Mouse (Mus musculus): ENCODE measurements around the gene Krt87. TPM values are rescaled to one million over a fixed set of nuclear protein-coding genes. Genes with fewer than 3 reads are reported as not detected.

Gene Krt87
- polyA plus RNA-seq, 1 experiment from 2014 or later = 0.82 TPM

DNA sequence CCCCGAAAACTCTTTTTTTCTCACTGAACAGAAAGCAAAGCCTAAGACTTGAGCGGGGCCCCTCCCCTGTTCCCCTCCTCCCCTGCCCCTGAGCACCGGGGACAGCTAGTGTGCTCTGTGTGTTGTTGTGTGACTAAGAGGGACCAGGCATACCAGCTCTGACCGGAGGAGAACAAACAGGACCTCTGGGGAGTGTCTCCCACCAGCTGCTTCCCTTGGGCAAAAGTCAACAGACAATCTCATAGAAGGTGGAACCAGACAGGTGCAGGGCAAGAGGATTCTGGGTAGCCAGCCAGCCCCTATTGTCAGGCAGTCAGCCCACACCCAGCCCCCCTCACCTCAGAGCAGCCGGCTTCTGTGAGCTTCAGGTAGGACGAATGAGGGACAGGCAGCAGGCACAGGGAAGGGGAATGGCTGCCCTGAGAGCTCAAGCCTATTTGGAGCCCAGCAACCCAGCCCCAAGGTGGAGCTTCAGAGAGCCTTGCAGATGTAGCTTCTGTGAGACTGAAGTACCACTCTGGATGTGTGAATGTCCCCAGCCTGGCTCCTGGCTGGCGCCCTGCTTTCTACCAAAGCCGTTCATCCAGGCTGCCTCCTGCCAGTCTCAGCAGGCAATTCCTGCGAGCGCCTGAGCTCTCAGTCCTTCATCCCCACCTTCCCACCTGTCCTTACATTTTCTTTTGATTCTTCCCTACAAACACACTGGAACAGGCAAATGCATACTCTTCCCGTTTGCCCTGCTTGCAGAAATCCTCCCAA is 23.6 kb downstream of the Krt87 start:
- WGBS = 49% methylated on average over 11 of the region's 11 CpGs
- Histone ChIP-seq H3K4me3 (no peak overlapping the region), H3K36me3 (no peaks in the 10 kb centered on the region), H3K4me2 (no peak overlapping the region), H3K27ac (replicated peaks) (no peak overlapping the region), H3K9me3 (no peaks in the 10 kb centered on the region), H3K9ac (no peak overlapping the region), H3K27me3 (peaks cover 12% of the 10 kb centered on the region), H3K4me1 (replicated peaks) (0 out of 2 replicates have a peak, but pooled peaks cover 3% of the 10 kb centered on the region)
- no peak for ATAC-seq (ENCODE audit: low FRiP score, low read depth)

DNA sequence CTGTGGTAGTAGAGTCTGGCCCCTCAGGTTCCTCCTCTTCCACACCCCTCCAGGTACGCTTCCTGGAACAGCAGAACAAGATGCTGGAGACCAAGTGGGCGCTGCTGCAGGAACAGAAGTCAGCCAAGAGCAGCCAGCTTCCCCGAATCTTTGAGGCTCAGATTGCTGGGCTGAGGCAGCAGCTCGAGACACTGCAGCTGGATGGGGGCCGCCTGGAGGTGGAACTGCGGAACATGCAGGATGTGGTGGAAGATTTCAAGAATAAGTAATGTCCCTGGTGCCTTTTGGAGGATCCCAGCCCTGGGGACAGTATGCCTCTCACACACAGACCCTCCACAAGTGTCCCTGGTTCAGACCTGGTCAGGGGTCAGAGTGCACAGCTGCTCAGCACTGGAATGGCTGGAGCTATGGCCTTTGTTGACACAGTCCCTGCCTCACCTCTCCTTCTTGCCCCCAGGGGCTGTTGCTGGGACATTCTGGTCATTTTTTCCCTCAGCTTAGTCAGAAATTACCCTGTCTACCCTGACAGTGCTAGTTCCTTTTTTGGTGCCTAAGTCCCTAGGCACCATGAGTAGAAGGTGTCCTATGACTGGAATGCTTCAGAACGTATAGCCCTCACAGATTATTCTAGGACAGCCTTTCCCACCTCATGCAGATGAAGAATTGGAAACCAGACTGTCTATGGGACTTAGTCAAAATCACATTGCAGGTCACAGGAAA is 24.5 kb downstream of the Krt87 start:
- H3K4me1 ChIP-seq (replicated peaks) = 0 out of 2 replicates have a peak, but pooled peaks cover 3% of the 10 kb centered on the region
- H3K27ac ChIP-seq (replicated peaks) = no peak overlapping the region
- H3K36me3 ChIP-seq = no peaks in the 10 kb centered on the region
- no peak for ATAC-seq (ENCODE audit: low FRiP score, low read depth)
- H3K27me3 ChIP-seq = peaks cover 12% of the 10 kb centered on the region
- H3K4me2 ChIP-seq = no peak overlapping the region
- H3K9me3 ChIP-seq = no peaks in the 10 kb centered on the region
- 61% methylated on average over 7 of the region's 7 CpGs for WGBS
- H3K4me3 ChIP-seq = no peak overlapping the region
- H3K9ac ChIP-seq = no peak overlapping the region

DNA sequence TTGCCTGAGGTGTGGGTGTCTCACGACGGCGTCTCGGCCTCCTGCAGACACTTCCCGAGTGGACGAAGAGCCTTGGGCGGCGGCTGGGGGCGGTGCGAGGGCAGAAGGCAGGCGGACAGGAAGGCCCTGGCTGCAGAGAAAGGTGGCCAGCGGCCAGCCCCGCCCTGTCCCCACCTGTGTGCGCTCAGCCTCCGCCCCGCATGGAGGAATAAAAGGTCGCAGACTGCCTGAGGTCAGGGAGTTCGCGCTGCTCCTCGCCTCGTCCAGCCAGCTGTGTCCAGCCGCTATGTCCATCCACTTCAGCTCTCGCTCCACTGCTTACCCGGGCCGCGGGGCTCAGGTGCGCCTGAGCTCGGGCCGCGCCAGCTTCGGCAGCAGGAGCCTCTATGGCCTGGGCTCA is 26.4 kb downstream of the Krt87 start:
- Histone ChIP-seq H3K9me3 (no peaks in the 10 kb centered on the region), H3K4me1 (replicated peaks) (0 out of 2 replicates have a peak, but pooled peaks cover 3% of the 10 kb centered on the region), H3K4me2 (no peak overlapping the region), H3K4me3 (no peak overlapping the region), H3K27ac (replicated peaks) (no peak overlapping the region), H3K36me3 (no peaks in the 10 kb centered on the region), H3K9ac (no peak overlapping the region), H3K27me3 (peaks cover 12% of the 10 kb centered on the region)
- WGBS = 25% methylated on average over 30 of the region's 31 CpGs
- no peak for ATAC-seq (ENCODE audit: low FRiP score, low read depth)

DNA sequence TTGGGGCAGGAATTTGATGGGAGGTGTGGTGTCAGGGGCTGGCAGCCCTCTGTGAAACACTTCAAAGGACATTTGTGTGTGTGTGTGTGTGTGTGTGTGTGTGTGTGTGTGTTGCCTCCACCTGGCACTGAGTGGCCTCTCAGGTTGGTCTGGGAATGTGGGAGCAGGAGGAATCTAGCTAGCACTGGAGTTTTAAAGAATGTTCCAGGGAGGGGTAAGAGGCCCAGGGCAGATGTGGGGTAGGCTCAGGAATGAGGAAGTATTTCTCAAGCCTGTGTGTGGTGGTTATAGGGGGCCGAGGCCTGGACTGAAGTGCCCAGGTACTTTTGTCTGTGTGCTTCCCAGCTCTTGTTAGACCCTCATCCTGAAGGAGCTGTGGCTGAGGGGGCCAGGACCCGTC is 27.8 kb downstream of the Krt87 start, which contains the start of gene Krt7:
Krt7 (plus strand) TSS at position 269 of the 400 bp plus-strand sequence.
- ATAC-seq (ENCODE audit: low FRiP score, low read depth) = no peak
- WGBS = 66% methylated on average over 2 of the region's 2 CpGs
- Histone ChIP-seq H3K4me1 (replicated peaks) (0 out of 2 replicates have a peak, but pooled peaks cover 3% of the 10 kb centered on the region), H3K4me2 (no peak within 1 kb of the TSS), H3K36me3 (no peaks in the 10 kb centered on the region), H3K27me3 (peaks cover 12% of the 10 kb centered on the region), H3K27ac (replicated peaks) (no peak within 1 kb of the TSS), H3K9me3 (no peaks in the 10 kb centered on the region), H3K4me3 (no peak within 1 kb of the TSS), H3K9ac (no peak within 1 kb of the TSS)

DNA sequence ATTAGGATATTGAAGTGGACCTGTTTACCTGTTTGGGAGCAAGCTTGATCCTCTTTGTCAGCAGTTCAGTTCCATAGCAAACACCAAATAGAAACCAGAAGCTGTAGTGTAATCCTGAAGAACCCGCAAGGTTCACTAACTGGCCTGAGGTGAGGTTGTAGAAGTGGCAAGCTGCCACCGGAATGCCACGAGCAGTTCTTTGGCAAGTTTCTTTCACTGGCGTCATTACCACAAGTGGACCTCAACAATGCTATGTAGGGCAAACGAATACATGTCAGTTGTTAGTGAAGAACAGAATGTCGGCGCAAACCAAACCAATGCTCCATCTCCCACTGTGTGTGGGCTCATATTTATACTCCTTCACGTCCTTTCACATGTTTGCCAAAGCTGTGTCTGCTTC is 40.3 kb downstream of the Krt87 start:
- no peak overlapping the region for H3K9ac ChIP-seq
- H3K4me2 ChIP-seq = no peak overlapping the region
- H3K9me3 ChIP-seq = no peaks in the 10 kb centered on the region
- no peak overlapping the region for H3K27ac ChIP-seq (replicated peaks)
- H3K4me1 ChIP-seq (replicated peaks) = no peaks in the 10 kb centered on the region
- 85% methylated on average over 8 of the region's 8 CpGs for WGBS
- H3K27me3 ChIP-seq = no peaks in the 10 kb centered on the region
- ATAC-seq (ENCODE audit: low FRiP score, low read depth) = no peak
- H3K4me3 ChIP-seq = no peak overlapping the region
- H3K36me3 ChIP-seq = no peaks in the 10 kb centered on the region

DNA sequence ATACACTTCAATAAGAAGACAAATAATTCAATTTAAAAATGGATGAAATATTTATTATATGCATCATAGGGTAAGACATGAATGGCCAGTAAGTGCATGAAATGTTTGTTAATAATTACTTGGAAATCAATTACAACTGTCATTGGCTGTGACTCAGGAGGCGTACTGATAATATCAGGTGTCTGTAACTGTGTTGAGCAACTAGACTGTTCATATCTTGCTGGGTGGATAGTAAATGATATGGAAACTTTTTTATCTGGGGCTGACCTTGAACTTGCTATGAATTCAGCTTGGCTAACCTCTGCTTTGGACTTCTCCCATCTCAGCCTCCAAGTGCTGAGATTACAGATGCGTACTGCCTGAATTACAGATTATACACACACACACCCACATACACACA is 40.9 kb downstream of the Krt87 start:
- ATAC-seq (ENCODE audit: low FRiP score, low read depth) = no peak
- Histone ChIP-seq H3K9ac (no peak overlapping the region), H3K4me3 (no peak overlapping the region), H3K9me3 (no peaks in the 10 kb centered on the region), H3K27ac (replicated peaks) (no peak overlapping the region), H3K4me1 (replicated peaks) (no peaks in the 10 kb centered on the region), H3K36me3 (no peaks in the 10 kb centered on the region), H3K27me3 (no peaks in the 10 kb centered on the region), H3K4me2 (no peak overlapping the region)
- 91% methylated on average over 2 of the region's 2 CpGs for WGBS

DNA sequence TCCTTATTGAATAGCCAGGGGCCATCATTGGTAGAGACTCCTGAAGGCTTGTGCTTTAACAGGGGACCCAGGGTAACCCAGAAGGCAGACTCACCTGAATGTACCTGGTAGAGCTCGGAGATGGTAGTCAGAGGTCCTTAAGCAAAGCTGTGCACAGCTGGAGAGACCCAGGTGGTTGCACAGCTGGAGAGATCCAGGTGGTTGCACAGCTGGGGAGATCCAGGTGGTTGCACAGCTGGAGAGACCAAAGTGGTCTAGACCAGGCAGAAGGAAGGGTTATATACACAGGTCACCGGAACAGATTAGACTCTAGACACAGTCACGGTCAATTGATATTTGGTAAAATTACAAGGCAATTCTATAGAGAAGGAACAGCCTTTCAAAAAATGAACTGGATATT is 41.7 kb downstream of the Krt87 start:
- Histone ChIP-seq H3K9me3 (no peaks in the 10 kb centered on the region), H3K4me2 (no peak overlapping the region), H3K4me1 (replicated peaks) (no peaks in the 10 kb centered on the region), H3K4me3 (no peak overlapping the region), H3K27ac (replicated peaks) (no peak overlapping the region), H3K27me3 (no peaks in the 10 kb centered on the region), H3K36me3 (no peaks in the 10 kb centered on the region), H3K9ac (no peak overlapping the region)
- no peak for ATAC-seq (ENCODE audit: low FRiP score, low read depth)
- WGBS = 85% methylated on average over 3 of the region's 3 CpGs

DNA sequence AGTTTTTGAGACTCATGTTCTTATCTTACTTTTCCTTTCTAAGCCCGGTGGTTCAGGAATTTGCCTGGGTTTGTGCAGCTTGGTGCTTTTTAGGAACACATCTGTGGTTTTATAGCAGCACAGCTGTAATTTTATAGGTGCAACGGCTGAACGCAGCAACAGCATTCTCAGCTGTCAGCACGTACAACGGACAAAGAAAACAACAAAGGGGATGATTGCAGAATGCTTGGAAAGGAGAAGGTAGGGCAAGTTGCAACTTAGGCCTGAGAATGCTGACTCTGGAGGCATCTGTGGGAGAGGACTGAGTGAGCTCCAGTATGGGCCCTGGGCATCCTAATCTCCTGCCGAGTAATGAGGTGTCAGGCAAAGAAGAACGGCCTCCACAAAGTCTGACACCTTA is 42.1 kb downstream of the Krt87 start:
- WGBS = 69% methylated on average over 7 of the region's 7 CpGs
- no peak overlapping the region for H3K4me2 ChIP-seq
- H3K9me3 ChIP-seq = no peaks in the 10 kb centered on the region
- no peaks in the 10 kb centered on the region for H3K36me3 ChIP-seq
- no peak overlapping the region for H3K27ac ChIP-seq (replicated peaks)
- H3K4me3 ChIP-seq = no peak overlapping the region
- no peaks in the 10 kb centered on the region for H3K4me1 ChIP-seq (replicated peaks)
- H3K9ac ChIP-seq = no peak overlapping the region
- ATAC-seq (ENCODE audit: low FRiP score, low read depth) = no peak
- no peaks in the 10 kb centered on the region for H3K27me3 ChIP-seq

DNA sequence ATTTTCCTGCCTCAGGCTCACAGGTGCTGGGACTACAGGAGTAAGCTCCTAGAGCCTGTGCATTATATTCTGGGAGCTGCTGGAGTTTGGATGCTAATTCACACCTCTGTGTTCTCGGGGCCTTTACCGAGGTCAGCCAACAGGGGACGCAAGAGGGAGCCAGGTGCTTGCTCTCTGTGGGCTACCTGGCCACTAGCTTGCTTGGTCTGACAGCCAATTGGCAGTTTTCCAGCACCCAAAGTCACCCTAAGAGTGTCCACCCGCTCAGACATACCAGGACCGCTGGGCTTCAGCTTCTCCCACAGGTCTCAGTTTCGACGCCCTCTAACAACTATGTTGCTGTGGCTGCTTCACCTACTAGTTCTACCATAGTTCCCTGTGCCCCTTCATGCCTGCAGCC is 43.7 kb downstream of the Krt87 start:
- WGBS = 67% methylated on average over 7 of the region's 7 CpGs
- H3K4me3 ChIP-seq = no peak overlapping the region
- H3K4me2 ChIP-seq = no peak overlapping the region

DNA sequence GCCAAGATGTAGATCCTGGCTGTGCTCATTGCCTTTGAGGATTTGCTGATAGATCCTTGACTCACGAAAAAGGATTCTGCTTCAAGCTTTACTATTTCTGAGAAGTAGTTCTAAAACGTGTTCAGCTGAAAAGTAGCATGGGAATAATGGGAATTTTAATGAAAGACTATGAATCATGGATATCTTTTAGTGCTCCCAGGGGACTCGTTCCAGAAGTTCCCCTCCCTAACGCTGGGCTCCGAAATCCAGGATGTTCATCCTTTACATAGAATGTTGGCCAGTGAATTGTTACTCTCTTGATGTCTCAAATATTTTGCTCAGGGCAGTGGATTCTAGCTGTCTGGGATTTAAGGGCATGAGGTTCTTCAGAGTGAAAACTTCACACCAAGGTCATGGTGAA is 46.4 kb downstream of the Krt87 start:
- WGBS = 79% methylated on average over 5 of the region's 5 CpGs
- ATAC-seq (ENCODE audit: low FRiP score, low read depth) = no peak
- Histone ChIP-seq H3K4me3 (no peak overlapping the region), H3K4me1 (replicated peaks) (no peaks in the 10 kb centered on the region), H3K9me3 (no peaks in the 10 kb centered on the region), H3K9ac (no peak overlapping the region), H3K4me2 (no peak overlapping the region), H3K36me3 (no peaks in the 10 kb centered on the region), H3K27me3 (no peaks in the 10 kb centered on the region), H3K27ac (replicated peaks) (no peak overlapping the region)

More for the DNA sequence above, 43.7 kb downstream of the Krt87 start:
- H3K27me3 ChIP-seq = no peaks in the 10 kb centered on the region
- H3K4me1 ChIP-seq (replicated peaks) = no peaks in the 10 kb centered on the region
- no peak for ATAC-seq (ENCODE audit: low FRiP score, low read depth)
- H3K27ac ChIP-seq (replicated peaks) = no peak overlapping the region
- H3K9me3 ChIP-seq = no peaks in the 10 kb centered on the region
- no peaks in the 10 kb centered on the region for H3K36me3 ChIP-seq
- no peak overlapping the region for H3K9ac ChIP-seq

DNA sequence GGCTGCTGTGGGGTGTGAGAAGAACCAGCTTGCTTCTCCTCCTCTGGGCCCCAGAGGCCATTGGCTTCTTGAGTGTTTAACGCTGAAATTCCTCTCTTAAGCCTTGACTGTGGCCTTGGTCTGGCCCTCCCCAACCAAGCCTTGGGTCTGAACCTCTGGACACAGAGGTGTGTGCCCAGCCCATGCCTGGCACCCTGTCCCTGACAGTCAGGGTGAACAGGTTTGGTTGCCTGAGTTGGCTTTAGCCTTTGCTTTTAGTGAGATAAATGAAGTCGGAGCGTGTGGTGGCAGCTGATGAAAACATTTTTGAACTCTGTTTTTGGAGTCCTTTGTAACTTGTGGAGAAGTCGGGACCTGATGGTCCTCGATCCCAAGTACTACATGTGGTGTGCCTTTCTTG is 48.4 kb downstream of the Krt87 start:
- Histone ChIP-seq H3K36me3 (no peaks in the 10 kb centered on the region), H3K9me3 (no peaks in the 10 kb centered on the region), H3K27ac (replicated peaks) (no peak overlapping the region), H3K4me1 (replicated peaks) (no peaks in the 10 kb centered on the region), H3K4me3 (no peak overlapping the region), H3K27me3 (no peaks in the 10 kb centered on the region), H3K4me2 (no peak overlapping the region), H3K9ac (no peak overlapping the region)
- 90% methylated on average over 5 of the region's 5 CpGs for WGBS
- ATAC-seq (ENCODE audit: low FRiP score, low read depth) = no peak

DNA sequence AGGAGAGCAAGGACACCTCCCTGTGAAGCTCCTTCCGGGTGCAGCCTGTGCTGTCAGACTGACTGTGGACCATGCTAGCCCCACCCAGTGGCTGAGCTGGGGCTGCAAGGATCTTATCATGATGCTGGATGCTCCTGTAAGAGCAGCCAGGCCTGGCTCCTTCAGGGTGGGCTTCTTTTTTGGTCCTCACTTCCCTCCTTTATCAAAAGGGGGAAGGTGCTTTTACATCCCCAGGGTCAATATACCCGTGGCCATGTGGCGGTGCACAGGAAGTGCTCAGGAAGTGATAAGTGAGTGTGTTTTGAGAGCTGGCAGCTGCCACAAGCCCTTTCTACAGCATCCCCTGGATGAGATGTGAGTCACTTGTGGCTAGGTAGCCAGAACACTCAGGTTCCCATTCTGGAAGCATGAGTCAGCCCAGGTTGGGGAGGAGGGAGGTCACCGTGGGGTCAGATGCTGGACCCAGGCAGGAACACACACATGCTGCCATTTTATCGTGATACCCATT is 50.5 kb downstream of the Krt87 start:
- no peaks in the 10 kb centered on the region for H3K27me3 ChIP-seq
- no peak overlapping the region for H3K27ac ChIP-seq (replicated peaks)
- H3K4me1 ChIP-seq (replicated peaks) = no peaks in the 10 kb centered on the region
- no peak overlapping the region for H3K4me3 ChIP-seq
- WGBS = 61% methylated on average over 5 of the region's 5 CpGs
- no peak for ATAC-seq (ENCODE audit: low FRiP score, low read depth)
- H3K9ac ChIP-seq = no peak overlapping the region
- no peak overlapping the region for H3K4me2 ChIP-seq
- H3K9me3 ChIP-seq = no peaks in the 10 kb centered on the region
- no peaks in the 10 kb centered on the region for H3K36me3 ChIP-seq
